Mouse (Mus musculus) lung, postnatal 0 days (tissue): ENCODE data around the gene Gm16181. TPM values are rescaled to one million over a fixed set of nuclear protein-coding genes. Genes with fewer than 3 reads are reported as not detected.

Source experiments
- ATAC-seq: fragments of 200-750 bp; cut with Nextera tagmentation; 2 replicates; pipeline ENCODE4 v1.8.0; 2017; ENCODE audit warnings: moderate library complexity
- DNase-seq: peaks from one replicate; pipeline ENCODE4 v3.0.0-alpha.2; 2016; ENCODE audit warnings: low spot score
- H3K27ac ChIP-seq: fragments of 300-500 bp; sonication (generic); 2 replicates; pipeline ENCODE4 v1.5.1; 2014; ENCODE audit warnings: antibody characterized with exemption, mild to moderate bottlenecking, low read length, mixed read lengths
- H3K27me3 ChIP-seq: fragments of 300-500 bp; sonication (generic); replicated peaks from 2 replicates; pipeline ENCODE4 v1.6.1; 2014; ENCODE audit warnings: low read length, mixed read lengths; ENCODE audit not compliant: insufficient read depth
- H3K36me3 ChIP-seq: fragments of 300-500 bp; sonication (generic); 2 replicates; pipeline ENCODE4 v1.6.1; 2014; ENCODE audit warnings: low read length, mixed read lengths; ENCODE audit not compliant: insufficient read depth
- H3K4me1 ChIP-seq: fragments of 300-500 bp; sonication (generic); 2 replicates; pipeline ENCODE4 v1.6.1; 2014; ENCODE audit warnings: antibody characterized with exemption, low read depth, low read length, mixed read lengths; ENCODE audit not compliant: insufficient read depth
- H3K4me2 ChIP-seq: fragments of 300-500 bp; sonication (generic); replicated peaks from 2 replicates; pipeline ENCODE4 v1.6.1; 2014; ENCODE audit warnings: low read depth, mild to moderate bottlenecking, low read length, moderate library complexity, mixed read lengths
- H3K4me3 ChIP-seq: fragments of 300-500 bp; sonication (generic); 2 replicates; pipeline ENCODE4 v1.5.1; 2014; ENCODE audit warnings: low read depth, low read length
- H3K9ac ChIP-seq: fragments of 300-500 bp; sonication (generic); replicated peaks from 2 replicates; pipeline ENCODE4 v1.6.1; 2014; ENCODE audit warnings: low read depth, mild to moderate bottlenecking
- H3K9me3 ChIP-seq: fragments of 300-500 bp; sonication (generic); 2 replicates; pipeline ENCODE4 v1.6.1; 2016; ENCODE audit warnings: low read length, mixed read lengths
- CTCF ChIP-seq: IDR thresholded peaks from 2 replicates; pipeline ENCODE4 v1.5.1; 2016; ENCODE audit warnings: antibody characterized with exemption, mild to moderate bottlenecking
- EP300 ChIP-seq: IDR thresholded peaks from 2 replicates; pipeline ENCODE4 v1.6.1; 2016; ENCODE audit warnings: antibody characterized with exemption, mild to moderate bottlenecking, control low read depth
- whole genome bisulfite sequencing: fragments of 180-500 bp; shearing (Covaris S2); extraction: QIAGEN DNeasy Blood & Tissue Kit; methylation state at CpG from one replicate; pipeline ENCODE4 v1.1.7; 2014; 5-methylcytosine and 5-hydroxymethylcytosine counted together
- polyA plus RNA-seq: library from polyadenylated mRNA; unstranded; fragments of >200 nt; fragmentation: Nextera tagmentation; extraction: Ambion mirVana; gene quantifications from 2 replicates; pipeline ENCODE4 v1.2.1, GENCODE M21; 2015

The Gm16181 gene
- polyA plus RNA-seq, 1 experiment from 2014 or later, result not detected

GRCm38 (mm10) chr17:35234903-35235302 lies 14.3 kb downstream of the Gm16181 start:
- peak; percentile 27 for ATAC-seq
- H3K4me1 ChIP-seq, result peaks cover 6% of the 10 kb centered on the region; the same call in 1 of the 2 replicates
- peak; percentile 70 for DNase-seq
- H3K4me3 ChIP-seq, result peak overlapping the region; percentile 55
- WGBS, result 8% methylated on average over 31 of the region's 31 CpGs
- H3K36me3 ChIP-seq, result no peaks in the 10 kb centered on the region; the same call in 1 of the 2 replicates
- TF ChIP-seq CTCF (peak; percentile 17; the same call in 1 of the 2 replicates), EP300 (no peak)
- no peaks in the 10 kb centered on the region for H3K27me3 ChIP-seq
- H3K9me3 ChIP-seq, result no peaks in the 10 kb centered on the region
- H3K4me2 ChIP-seq, result peak overlapping the region; percentile 63
- H3K9ac ChIP-seq, result peak overlapping the region; percentile 68
- H3K27ac ChIP-seq, result peak overlapping the region; percentile 95

DNA sequence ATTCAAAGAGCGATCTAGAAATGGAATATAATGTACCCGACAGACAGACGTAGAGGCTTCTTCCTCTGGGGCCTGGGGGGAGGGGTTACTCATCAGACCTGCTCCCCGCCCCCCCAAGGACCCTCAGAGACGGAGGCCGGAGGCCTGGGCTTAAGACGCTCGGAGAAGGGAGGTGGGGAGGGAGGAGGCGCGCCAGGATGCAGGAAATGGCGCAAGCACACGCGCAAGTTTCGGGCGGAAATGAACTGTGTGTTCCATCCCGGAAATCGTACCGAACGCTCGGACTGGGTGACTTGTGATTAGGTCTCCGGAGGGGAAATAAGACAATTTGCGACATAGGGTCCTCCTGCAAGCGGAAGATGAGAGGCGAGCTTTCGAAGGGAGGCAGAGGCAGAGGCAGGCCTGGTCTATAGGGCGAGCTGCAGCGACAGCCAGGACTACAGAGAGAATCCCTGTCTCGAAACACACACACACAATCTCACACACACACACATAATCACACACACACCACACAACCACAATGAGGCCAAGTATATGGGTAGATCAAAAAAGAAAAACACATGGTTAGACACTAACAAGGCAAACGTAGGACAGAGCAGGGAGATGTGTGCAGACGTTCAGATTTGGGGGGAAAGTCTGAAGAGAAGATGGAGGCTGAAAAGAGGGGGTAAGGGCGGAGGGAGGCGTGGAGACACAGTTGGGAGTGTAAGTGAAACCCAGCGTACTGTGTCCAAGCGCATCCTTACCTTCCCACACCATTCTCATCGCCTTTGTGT lies 15.2 kb downstream of the Gm16181 start, which contains the start of gene Nfkbil1:
Nfkbil1 (minus strand) TSS at position 179 of the 776 bp plus-strand sequence.
- peak; percentile 92 for ATAC-seq
- peak within 1 kb of the TSS; percentile 63 for H3K4me2 ChIP-seq
- H3K9me3 ChIP-seq, result no peaks in the 10 kb centered on the region
- peak within 1 kb of the TSS; percentile 68 for H3K9ac ChIP-seq
- H3K36me3 ChIP-seq, result no peaks in the 10 kb centered on the region; the same call in 1 of the 2 replicates
- peak within 1 kb of the TSS; percentile 95 for H3K27ac ChIP-seq
- no peak for TF ChIP-seq CTCF
- peak; percentile 76; the same call in 1 of the 2 replicates for TF ChIP-seq EP300
- H3K27me3 ChIP-seq, result no peaks in the 10 kb centered on the region
- DNase-seq, result peak; percentile 98
- under 1% methylated on average over 35 of the region's 35 CpGs for WGBS
- H3K4me3 ChIP-seq, result peak within 1 kb of the TSS; percentile 55
- peaks cover 10% of the 10 kb centered on the region; the same call in 1 of the 2 replicates for H3K4me1 ChIP-seq

DNA sequence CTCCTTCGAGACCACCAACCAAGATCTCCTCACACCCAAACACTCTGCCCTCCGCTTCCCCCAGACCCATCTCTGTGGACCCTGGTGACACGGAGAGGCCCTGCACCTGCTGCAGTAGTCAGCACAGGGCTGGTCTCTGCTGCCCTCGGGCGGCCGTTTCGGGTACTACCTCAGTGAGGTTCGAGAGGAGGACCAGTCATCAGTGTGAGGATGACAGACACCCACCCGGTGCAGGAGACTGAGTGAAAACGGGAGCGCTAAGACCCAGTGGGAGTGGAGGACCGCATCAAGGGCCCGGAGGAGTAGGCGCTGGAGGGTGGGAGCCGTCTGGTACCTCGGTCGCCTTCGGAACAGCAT lies 15.7 kb downstream of the Gm16181 start:
- TF ChIP-seq CTCF (peak; percentile 99), EP300 (no peak)
- H3K27me3 ChIP-seq, result no peaks in the 10 kb centered on the region
- H3K4me2 ChIP-seq, result peak overlapping the region; percentile 63
- peak overlapping the region; percentile 55 for H3K4me3 ChIP-seq
- H3K9me3 ChIP-seq, result no peaks in the 10 kb centered on the region
- H3K36me3 ChIP-seq, result no peaks in the 10 kb centered on the region
- 0% methylated on average over 18 of the region's 18 CpGs for whole genome bisulfite sequencing
- H3K9ac ChIP-seq, result peak overlapping the region; percentile 68; the same call in 1 of the 2 replicates
- H3K27ac ChIP-seq, result peak overlapping the region; percentile 95
- ATAC-seq, result peak; percentile 67
- H3K4me1 ChIP-seq, result peaks cover 13% of the 10 kb centered on the region; the same call in 1 of the 2 replicates
- peak; percentile 85 for DNase-seq

GRCm38 (mm10) chr17:35236996-35237395 lies 16.4 kb downstream of the Gm16181 start:
- Histone ChIP-seq H3K4me1 (peaks cover 11% of the 10 kb centered on the region; the same call in 1 of the 2 replicates), H3K9me3 (no peaks in the 10 kb centered on the region), H3K27ac (no peak overlapping the region), H3K4me2 (no peak overlapping the region), H3K9ac (no peak overlapping the region), H3K36me3 (no peaks in the 10 kb centered on the region), H3K27me3 (no peaks in the 10 kb centered on the region), H3K4me3 (no peak overlapping the region)
- ATAC-seq, result no peak
- no peak for DNase-seq
- TF ChIP-seq CTCF (no peak), EP300 (no peak)
- WGBS, result 73% methylated on average over 9 of the region's 9 CpGs

GRCm38 (mm10) chr17:35237504-35237903 lies 16.9 kb downstream of the Gm16181 start:
- H3K9me3 ChIP-seq, result no peaks in the 10 kb centered on the region
- H3K4me1 ChIP-seq, result peaks cover 7% of the 10 kb centered on the region; the same call in 1 of the 2 replicates
- 87% methylated on average over 12 of the region's 12 CpGs for WGBS
- H3K9ac ChIP-seq, result no peak overlapping the region
- DNase-seq (no peak), ATAC-seq (no peak)
- H3K4me2 ChIP-seq, result no peak overlapping the region
- TF ChIP-seq CTCF, result no peak
- no peak for TF ChIP-seq EP300
- H3K27ac ChIP-seq, result no peak overlapping the region
- H3K36me3 ChIP-seq, result no peaks in the 10 kb centered on the region
- no peaks in the 10 kb centered on the region for H3K27me3 ChIP-seq
- no peak overlapping the region for H3K4me3 ChIP-seq

DNA sequence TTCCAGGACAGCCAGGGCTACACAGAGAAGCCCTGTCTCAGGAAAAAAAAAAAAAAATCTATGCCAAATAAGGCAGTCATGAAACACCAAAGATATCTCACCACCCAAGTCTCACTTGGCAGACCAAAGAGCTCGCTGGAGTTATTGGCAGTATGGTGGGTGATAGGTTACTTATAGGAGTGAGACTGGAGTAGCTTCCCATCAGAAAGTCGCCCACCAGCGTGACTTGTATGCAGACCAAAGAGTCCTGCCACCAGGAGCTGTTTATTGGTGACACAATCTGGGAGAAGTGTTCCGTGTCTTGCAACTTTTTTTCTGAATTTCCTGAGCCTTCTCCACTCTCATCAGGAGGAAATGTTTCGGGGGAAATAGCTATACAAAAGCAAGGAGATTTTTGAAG lies 19.1 kb downstream of the Gm16181 start:
- WGBS, result 77% methylated on average over 5 of the region's 5 CpGs
- H3K4me3 ChIP-seq, result no peak overlapping the region
- no peaks in the 10 kb centered on the region for H3K9me3 ChIP-seq
- DNase-seq (no peak), ATAC-seq (no peak)
- peaks cover 10% of the 10 kb centered on the region; the same call in 1 of the 2 replicates for H3K36me3 ChIP-seq
- TF ChIP-seq CTCF (no peak), EP300 (no peak)
- peaks cover 16% of the 10 kb centered on the region for H3K4me1 ChIP-seq
- no peak overlapping the region for H3K4me2 ChIP-seq
- no peak overlapping the region for H3K9ac ChIP-seq
- H3K27ac ChIP-seq, result no peak overlapping the region
- no peaks in the 10 kb centered on the region for H3K27me3 ChIP-seq
